Mouse (Mus musculus) kidney, embryonic 16.5 days (tissue): ENCODE data around the gene Myo15. TPM values are rescaled to one million over a fixed set of nuclear protein-coding genes. Genes with fewer than 3 reads are reported as not detected.
A peak's percentile ranks its signal among the peaks of the same experiment; 100 is the strongest.

ENCODE experiments used
- ATAC-seq: fragments of 200-750 bp; cut with Nextera tagmentation; 2 replicates; pipeline ENCODE4 v1.8.0; 2017; ENCODE audit warnings: moderate TSS enrichment; ENCODE audit not compliant: low FRiP score, low TSS enrichment
- H3K27ac ChIP-seq: fragments of 300-500 bp; sonication (generic); 2 replicates; pipeline ENCODE4 v1.5.1; 2014; ENCODE audit warnings: low read length
- H3K27me3 ChIP-seq: fragments of 300-500 bp; sonication (generic); 2 replicates; pipeline ENCODE4 v1.6.1; 2014; ENCODE audit warnings: low read length, control low read depth, mixed read lengths; ENCODE audit not compliant: insufficient read depth
- H3K36me3 ChIP-seq: fragments of 300-500 bp; sonication (generic); 2 replicates; pipeline ENCODE4 v1.6.1; 2014; ENCODE audit warnings: low read length, control low read depth, mixed read lengths; ENCODE audit not compliant: insufficient read depth
- H3K4me1 ChIP-seq: fragments of 300-500 bp; sonication (generic); 2 replicates; pipeline ENCODE4 v1.6.1; 2014; ENCODE audit warnings: low read length, control low read depth, mixed read lengths; ENCODE audit not compliant: insufficient read depth
- H3K4me2 ChIP-seq: fragments of 300-500 bp; sonication (generic); replicated peaks from 2 replicates; pipeline ENCODE4 v1.6.1; 2014; ENCODE audit warnings: low read depth, low read length
- H3K4me3 ChIP-seq: fragments of 300-500 bp; sonication (generic); 2 replicates; pipeline ENCODE4 v1.5.1; 2014; ENCODE audit warnings: mild to moderate bottlenecking, low read length
- H3K9ac ChIP-seq: fragments of 300-500 bp; sonication (generic); replicated peaks from 2 replicates; pipeline ENCODE4 v1.6.1; 2014; ENCODE audit warnings: low read length
- H3K9me3 ChIP-seq: fragments of 300-500 bp; sonication (generic); 2 replicates; pipeline ENCODE4 v1.6.1; 2016; ENCODE audit warnings: low read length, control low read depth
- WGBS: fragments of 180-500 bp; shearing (Covaris S2); extraction: QIAGEN DNeasy Blood & Tissue Kit; methylation state at CpG from one replicate; pipeline ENCODE4 v1.1.7; 2014; 5-methylcytosine and 5-hydroxymethylcytosine counted together
- polyA plus RNA-seq: library from polyadenylated mRNA; unstranded; fragments of >200 nt; fragmentation: Nextera tagmentation; extraction: Ambion mirVana; gene quantifications from 2 replicates; pipeline ENCODE4 v1.2.1, GENCODE M21; 2015

Gene Myo15
- polyA plus RNA-seq, 1 experiment from 2014 or later = 0.24 TPM

GRCm38 (mm10) chr11:60442896-60443295, 26.2 kb upstream of the Myo15 start:
- no peak for ATAC-seq
- no peak overlapping the region for H3K9ac ChIP-seq
- no peak overlapping the region for H3K4me3 ChIP-seq
- no peak overlapping the region for H3K4me2 ChIP-seq
- WGBS = 90% methylated on average over 6 of the region's 6 CpGs
- peaks cover 36% of the 10 kb centered on the region for H3K36me3 ChIP-seq
- no peak overlapping the region for H3K27ac ChIP-seq
- H3K9me3 ChIP-seq = no peaks in the 10 kb centered on the region
- H3K27me3 ChIP-seq = no peaks in the 10 kb centered on the region
- no peaks in the 10 kb centered on the region for H3K4me1 ChIP-seq

- no peaks in the 10 kb centered on the region for H3K9me3 ChIP-seq
- no peak overlapping the region for H3K4me3 ChIP-seq
- H3K9ac ChIP-seq = no peak overlapping the region
- H3K4me2 ChIP-seq = no peak overlapping the region
- 79% methylated on average over 4 of the region's 4 CpGs for WGBS
- H3K4me1 ChIP-seq = no peaks in the 10 kb centered on the region
- no peak for ATAC-seq
- H3K27ac ChIP-seq = no peak overlapping the region
- H3K36me3 ChIP-seq = peaks cover 30% of the 10 kb centered on the region
- no peaks in the 10 kb centered on the region for H3K27me3 ChIP-seq
Observed at GRCm38 (mm10) chr11:60444007-60444406, 25.1 kb upstream of the Myo15 start.

- no peaks in the 10 kb centered on the region for H3K27me3 ChIP-seq
- H3K36me3 ChIP-seq = peaks cover 22% of the 10 kb centered on the region
- ATAC-seq = peak; percentile 88
- H3K9me3 ChIP-seq = no peaks in the 10 kb centered on the region
- H3K4me1 ChIP-seq = peaks cover 14% of the 10 kb centered on the region
- H3K4me2 ChIP-seq = peak within 1 kb of the TSS; percentile 91
- peak within 1 kb of the TSS; percentile 78 for H3K27ac ChIP-seq
- peak within 1 kb of the TSS; percentile 73 for H3K4me3 ChIP-seq
- peak within 1 kb of the TSS; percentile 91 for H3K9ac ChIP-seq
- 6% methylated on average over 27 of the region's 27 CpGs for WGBS
Observed at GRCm38 (mm10) chr11:60454080-60454744, 14.9 kb upstream of the Myo15 start, which contains the start of gene Drg2. Gene Drg2 (plus strand): TSS chr11:60454591.

- peaks cover 27% of the 10 kb centered on the region for H3K36me3 ChIP-seq
- H3K4me2 ChIP-seq = peak overlapping the region; percentile 91
- peak overlapping the region; percentile 78 for H3K27ac ChIP-seq
- H3K9me3 ChIP-seq = no peaks in the 10 kb centered on the region
- H3K9ac ChIP-seq = peak overlapping the region; percentile 91
- H3K4me1 ChIP-seq = peaks cover 14% of the 10 kb centered on the region
- peak; percentile 14; the same call in 1 of the 2 replicates for ATAC-seq
- H3K4me3 ChIP-seq = peak overlapping the region; percentile 73
- H3K27me3 ChIP-seq = no peaks in the 10 kb centered on the region
- under 1% methylated on average over 17 of the region's 17 CpGs for WGBS
Observed at GRCm38 (mm10) chr11:60454745-60455087, 14.4 kb upstream of the Myo15 start.

GRCm38 (mm10) chr11:60457973-60458372, 11.2 kb upstream of the Myo15 start:
- Histone ChIP-seq H3K27ac (no peak overlapping the region), H3K9ac (no peak overlapping the region), H3K4me3 (no peak overlapping the region), H3K4me2 (no peak overlapping the region), H3K4me1 (peaks cover 14% of the 10 kb centered on the region), H3K36me3 (peaks cover 57% of the 10 kb centered on the region), H3K9me3 (no peaks in the 10 kb centered on the region), H3K27me3 (no peaks in the 10 kb centered on the region)
- ATAC-seq = no peak
- 90% methylated on average over 1 of the region's 1 CpGs for WGBS

- no peak overlapping the region for H3K27ac ChIP-seq
- ATAC-seq = peak; percentile 57; the same call in 1 of the 2 replicates
- WGBS = 100% methylated on average over 2 of the region's 2 CpGs
Observed at GRCm38 (mm10) chr11:60465943-60466380, 3.2 kb upstream of the Myo15 start.

GRCm38 (mm10) chr11:60470743-60471142, 1.6 kb downstream of the Myo15 start:
- H3K9me3 ChIP-seq = no peaks in the 10 kb centered on the region

More at GRCm38 (mm10) chr11:60465943-60466380, 3.2 kb upstream of the Myo15 start:
- Histone ChIP-seq H3K9ac (no peak overlapping the region), H3K4me2 (no peak overlapping the region), H3K4me1 (no peaks in the 10 kb centered on the region), H3K9me3 (no peaks in the 10 kb centered on the region), H3K4me3 (no peak overlapping the region), H3K27me3 (no peaks in the 10 kb centered on the region), H3K36me3 (peaks cover 80% of the 10 kb centered on the region)

GRCm38 (mm10) chr11:60474534-60474933, 5.4 kb downstream of the Myo15 start:
- no peak overlapping the region for H3K4me3 ChIP-seq
- H3K27me3 ChIP-seq = no peaks in the 10 kb centered on the region
- H3K4me2 ChIP-seq = no peak overlapping the region
- peaks cover 4% of the 10 kb centered on the region for H3K4me1 ChIP-seq
- no peak overlapping the region for H3K27ac ChIP-seq
- H3K36me3 ChIP-seq = 0 out of 2 replicates have a peak, but pooled peaks cover 1% of the 10 kb centered on the region
- 88% methylated on average over 5 of the region's 5 CpGs for WGBS
- no peak overlapping the region for H3K9ac ChIP-seq
- ATAC-seq = no peak
- no peaks in the 10 kb centered on the region for H3K9me3 ChIP-seq

More at GRCm38 (mm10) chr11:60470743-60471142, 1.6 kb downstream of the Myo15 start:
- H3K27me3 ChIP-seq = no peaks in the 10 kb centered on the region
- WGBS = 86% methylated on average over 9 of the region's 9 CpGs
- no peak for ATAC-seq
- no peak overlapping the region for H3K4me2 ChIP-seq
- no peak overlapping the region for H3K27ac ChIP-seq
- H3K4me1 ChIP-seq = no peaks in the 10 kb centered on the region
- peaks cover 35% of the 10 kb centered on the region for H3K36me3 ChIP-seq
- no peak overlapping the region for H3K4me3 ChIP-seq
- H3K9ac ChIP-seq = no peak overlapping the region

GRCm38 (mm10) chr11:60475668-60476362, 6.7 kb downstream of the Myo15 start:
- peak; percentile 77 for ATAC-seq
- H3K4me2 ChIP-seq = no peak overlapping the region
- H3K36me3 ChIP-seq = no peaks in the 10 kb centered on the region
- H3K4me1 ChIP-seq = peaks cover 4% of the 10 kb centered on the region
- no peak overlapping the region for H3K4me3 ChIP-seq
- H3K27ac ChIP-seq = peak overlapping the region; percentile 73
- no peaks in the 10 kb centered on the region for H3K9me3 ChIP-seq
- no peak overlapping the region; the same call in 1 of the 2 replicates for H3K9ac ChIP-seq
- 48% methylated on average over 5 of the region's 5 CpGs for WGBS
- no peaks in the 10 kb centered on the region for H3K27me3 ChIP-seq

GRCm38 (mm10) chr11:60478121-60478520, 9.0 kb downstream of the Myo15 start:
- Histone ChIP-seq H3K4me3 (no peak overlapping the region), H3K27ac (no peak overlapping the region), H3K4me2 (peak overlapping the region; percentile 26), H3K27me3 (no peaks in the 10 kb centered on the region), H3K9ac (peak overlapping the region; percentile 22; the same call in 1 of the 2 replicates), H3K36me3 (no peaks in the 10 kb centered on the region), H3K9me3 (no peaks in the 10 kb centered on the region), H3K4me1 (peaks cover 4% of the 10 kb centered on the region)
- no peak for ATAC-seq
- WGBS = 33% methylated on average over 17 of the region's 17 CpGs
